Comparison of ENCODE assay signal across 19 mouse cellular contexts in genomic region chr12:88931713-88932112, GRCm38 (mm10).
DNase-seq lines count a peak whose midpoint lies in the region; ATAC-seq and TF ChIP-seq lines count a peak whose summit lies in the region.
"Had no signal": no experiment of that assay in that cellular context is flagged by ENCODE, and none has a peak within 500 bp of the region (broad histone marks: within the 10 kb centered on the region; RNA-seq: fewer than 3 reads in every experiment).

No protein-coding gene starts in this region.

- H3K4me2 ChIP-seq in neural tube, embryonic 14.5 days (ENCODE audit: low read depth, low read length): no peak overlapping the region
- H3K4me2 ChIP-seq: heart, embryonic 13.5 days; limb, embryonic 13.5 days; liver, embryonic 13.5 days; lung, embryonic 14.5 days had no signal

- 52% methylated on average over 4 of the region's 4 CpGs for WGBS in kidney, adult 2 months
- 53% methylated on average over 4 of the region's 4 CpGs for WGBS in neural tube, embryonic 14.5 days

- H3K27ac ChIP-seq in kidney, adult 2 months (ENCODE audit: insufficient read depth, low read depth, low read length): no peak overlapping the region
- H3K27ac ChIP-seq in neural tube, embryonic 14.5 days (ENCODE audit: low read depth, low read length): no peak overlapping the region
- H3K27ac ChIP-seq: forebrain, embryonic 10.5 days; heart, embryonic 13.5 days; limb, embryonic 13.5 days; liver, embryonic 13.5 days had no signal

- H3K9me3 ChIP-seq in neural tube, embryonic 14.5 days (ENCODE audit: control insufficient read depth, low read length): no peaks in the 10 kb centered on the region
- H3K9me3 ChIP-seq: forebrain, embryonic 10.5 days; heart, embryonic 13.5 days; limb, embryonic 13.5 days; liver, embryonic 13.5 days had no signal

- no peaks in the 10 kb centered on the region for H3K4me1 ChIP-seq in kidney, adult 2 months (ENCODE audit: control insufficient read depth, insufficient read depth, low read length)
- H3K4me1 ChIP-seq in neural tube, embryonic 14.5 days (ENCODE audit: control insufficient read depth, insufficient read depth, low read length): no peaks in the 10 kb centered on the region
- H3K4me1 ChIP-seq: forebrain, embryonic 10.5 days; heart, embryonic 13.5 days; limb, embryonic 13.5 days; liver, embryonic 13.5 days had no signal

- no peaks in the 10 kb centered on the region for H3K36me3 ChIP-seq in kidney, adult 2 months (ENCODE audit: control insufficient read depth, insufficient read depth, low read length)
- no peaks in the 10 kb centered on the region for H3K36me3 ChIP-seq in neural tube, embryonic 14.5 days (ENCODE audit: control insufficient read depth, insufficient read depth, low read length)
- H3K36me3 ChIP-seq: forebrain, embryonic 10.5 days; heart, embryonic 13.5 days; limb, embryonic 13.5 days; liver, embryonic 13.5 days had no signal

- peak; percentile 11 for DNase-seq in kidney, adult 2 months
- DNase-seq in kidney, postnatal 4 days: no peak
- DNase-seq in neural tube, embryonic 10.5 days (ENCODE audit: extremely low spot score, low spot score): no peak
- peak; percentile 59 to 70 for DNase-seq in cerebellum, postnatal 10 days
- no peak for DNase-seq in testis, postnatal 10 days (ENCODE audit: low spot score)
- DNase-seq in adrenal gland, adult 2 months: no peak
- DNase-seq: forebrain, postnatal 0 days; heart, adult 18-20 months; heart, postnatal 36 days; liver, embryonic 13.5 days; lung, embryonic 14.5 days; lung, postnatal 36 days; right cerebral cortex, adult 18-20 months; thymus, postnatal 25 days had no signal

- H3K4me3 ChIP-seq in kidney, adult 2 months (ENCODE audit: insufficient read depth, low read depth, low read length): no peak overlapping the region
- H3K4me3 ChIP-seq in neural tube, embryonic 14.5 days (ENCODE audit: low read depth, low read length): no peak overlapping the region
- H3K4me3 ChIP-seq: forebrain, embryonic 10.5 days; heart, embryonic 13.5 days; limb, embryonic 13.5 days; liver, embryonic 13.5 days had no signal

- TF ChIP-seq CTCF in kidney, adult 2 months (conservative IDR thresholded peaks at IDR 0.05; ENCODE audit: insufficient read depth, insufficient read length, low read depth, low read length): no peak

- TF ChIP-seq POLR2A in kidney, adult 2 months (IDR thresholded peaks at IDR 0.05; ENCODE audit: low read depth, low read length): no peak

- H3K27me3 ChIP-seq in kidney, adult 2 months (replicated peaks; ENCODE audit: control insufficient read depth, insufficient read depth, low read length): no peaks in the 10 kb centered on the region
- no peaks in the 10 kb centered on the region for H3K27me3 ChIP-seq in neural tube, embryonic 14.5 days (ENCODE audit: control insufficient read depth, insufficient read depth, low read length)
- H3K27me3 ChIP-seq: heart, embryonic 13.5 days; limb, embryonic 13.5 days; liver, embryonic 13.5 days had no signal

- no peak overlapping the region for H3K9ac ChIP-seq in neural tube, embryonic 14.5 days (replicated peaks; ENCODE audit: low read depth, low read length)
- H3K9ac ChIP-seq: forebrain, postnatal 0 days; heart, embryonic 13.5 days; limb, embryonic 13.5 days; liver, embryonic 13.5 days; lung, embryonic 14.5 days had no signal

- ATAC-seq in neural tube, embryonic 14.5 days (ENCODE audit: low read depth): 0 out of 2 replicates have a peak, but pooled peaks have one; percentile 24
- ATAC-seq: forebrain, postnatal 0 days; midbrain, embryonic 16.5 days had no signal

Comparison
In these comparisons a context has a peak if more than half of its experiments do, and no peak if none do; other contexts are left out.
1. DNase-seq: peak in kidney, adult 2 months (single experiment) and cerebellum, postnatal 10 days (2 of 2); none in kidney, postnatal 4 days (0 of 2), neural tube, embryonic 10.5 days (single experiment), testis, postnatal 10 days (single experiment) and adrenal gland, adult 2 months (single experiment).